Mouse (Mus musculus) ES-E14 (cell line): ENCODE results near the gene Fmo2. TPM values are rescaled to one million over a fixed set of nuclear protein-coding genes. Genes with fewer than 3 reads are reported as not detected.

ENCODE experiments used
- DNase-seq: peaks from one replicate; pipeline ENCODE4 v3.0.0-alpha.2; 2013; ENCODE audit warnings: low read depth, low spot score
- H3K27ac ChIP-seq: 2 replicates; pipeline ENCODE4 v1.5.1; 2012; ENCODE audit warnings: low read depth, mild to moderate bottlenecking, low read length, moderate library complexity, mixed read lengths; ENCODE audit not compliant: poor library complexity, insufficient read depth, severe bottlenecking
- H3K36me3 ChIP-seq: 2 replicates; pipeline ENCODE4 v1.6.1; 2012; ENCODE audit warnings: mild to moderate bottlenecking, low read length, moderate library complexity, mixed read lengths; ENCODE audit not compliant: control insufficient read depth, poor library complexity, insufficient read depth, severe bottlenecking
- H3K4me1 ChIP-seq, 2 experiments: fragments of 150-350 bp in 1 of 2; sonication (generic) in 1 of 2; 2 replicates each; pipeline ENCODE4 v1.6.1; 2012; ENCODE audit warnings: low read length in 2 of 2, mild to moderate bottlenecking in 1 of 2, mixed read lengths in 1 of 2; ENCODE audit not compliant: control insufficient read depth in 2 of 2, insufficient read depth in 2 of 2, poor library complexity in 1 of 2
- H3K4me3 ChIP-seq, 2 experiments: fragments of 150-350 bp in 1 of 2; sonication (generic) in 1 of 2; 2 replicates each; pipeline ENCODE4 v1.5.1; 2012; ENCODE audit warnings: low read length in 2 of 2, low read depth in 1 of 2, mild to moderate bottlenecking in 1 of 2, mixed read lengths in 1 of 2; ENCODE audit not compliant: insufficient read depth in 1 of 2, poor library complexity in 1 of 2, severe bottlenecking in 1 of 2
- H3K9ac ChIP-seq: 2 replicates; pipeline ENCODE4 v1.6.1; 2012; ENCODE audit warnings: low read depth, mild to moderate bottlenecking, low read length, mixed read lengths; ENCODE audit not compliant: poor library complexity, insufficient read depth, severe bottlenecking
- H3K9me3 ChIP-seq: fragments of 150-350 bp; sonication (generic); 2 replicates; pipeline ENCODE4 v1.6.1; 2012; ENCODE audit warnings: low read depth, mild to moderate bottlenecking, low read length; ENCODE audit not compliant: control insufficient read depth, insufficient read depth
- CHD2 ChIP-seq: IDR thresholded peaks from 2 replicates; pipeline ENCODE4 v1.6.1; 2014; ENCODE audit warnings: mild to moderate bottlenecking, low read depth, low read length, inconsistent platforms
- HCFC1 ChIP-seq: IDR thresholded peaks from 2 replicates; pipeline ENCODE4 v1.6.1; 2012; ENCODE audit warnings: low read length, inconsistent platforms, borderline replicate concordance; ENCODE audit not compliant: insufficient read depth
- MAFK ChIP-seq: IDR thresholded peaks from 2 replicates; pipeline ENCODE4 v1.6.1; 2014; ENCODE audit warnings: mild to moderate bottlenecking, low read depth, low read length, inconsistent platforms; ENCODE audit not compliant: insufficient read depth
- ZC3H11A ChIP-seq: IDR thresholded peaks from 2 replicates; pipeline ENCODE4 v1.6.1; 2012; ENCODE audit warnings: low read depth, mild to moderate bottlenecking, inconsistent platforms, low read length, borderline replicate concordance
- ZNF384 ChIP-seq: IDR thresholded peaks from 2 replicates; pipeline ENCODE4 v1.6.1; 2012; ENCODE audit warnings: low read depth, low read length, inconsistent platforms
- in situ Hi-C, 2 experiments: fragments of 600-800 bp; cut with MboI; formaldehyde crosslinking; loops; one replicate each; pipeline ENCODE4 v1.15.1; 2025; ENCODE audit warnings: low sequenced_read_pairs in 2 of 2, inconsistent platforms in 1 of 2; ENCODE audit not compliant: unreplicated experiment in 2 of 2
- total RNA-seq: library from RNA; depleted of rRNA; stranded (reverse); fragments of 300-350 nt; gene quantifications from 2 replicates; pipeline ENCODE4 v1.2.3, GENCODE M21; 2012

Gene Fmo2
- total RNA-seq, 1 experiment, result not detected

- Histone ChIP-seq H3K4me3 (no peak overlapping the region), H3K9ac (no peak overlapping the region), H3K36me3 (no peaks in the 10 kb centered on the region), H3K27ac (no peak overlapping the region), H3K9me3 (no peaks in the 10 kb centered on the region), H3K4me1 (no peaks in the 10 kb centered on the region)
- in situ Hi-C loops, result no loop called here
- no peak for DNase-seq
- TF ChIP-seq CHD2 (no peak), ZNF384 (no peak)
Measured at GRCm38 (mm10) chr1:162938696-162939351, 40.3 kb upstream of the Fmo2 start.

DNA sequence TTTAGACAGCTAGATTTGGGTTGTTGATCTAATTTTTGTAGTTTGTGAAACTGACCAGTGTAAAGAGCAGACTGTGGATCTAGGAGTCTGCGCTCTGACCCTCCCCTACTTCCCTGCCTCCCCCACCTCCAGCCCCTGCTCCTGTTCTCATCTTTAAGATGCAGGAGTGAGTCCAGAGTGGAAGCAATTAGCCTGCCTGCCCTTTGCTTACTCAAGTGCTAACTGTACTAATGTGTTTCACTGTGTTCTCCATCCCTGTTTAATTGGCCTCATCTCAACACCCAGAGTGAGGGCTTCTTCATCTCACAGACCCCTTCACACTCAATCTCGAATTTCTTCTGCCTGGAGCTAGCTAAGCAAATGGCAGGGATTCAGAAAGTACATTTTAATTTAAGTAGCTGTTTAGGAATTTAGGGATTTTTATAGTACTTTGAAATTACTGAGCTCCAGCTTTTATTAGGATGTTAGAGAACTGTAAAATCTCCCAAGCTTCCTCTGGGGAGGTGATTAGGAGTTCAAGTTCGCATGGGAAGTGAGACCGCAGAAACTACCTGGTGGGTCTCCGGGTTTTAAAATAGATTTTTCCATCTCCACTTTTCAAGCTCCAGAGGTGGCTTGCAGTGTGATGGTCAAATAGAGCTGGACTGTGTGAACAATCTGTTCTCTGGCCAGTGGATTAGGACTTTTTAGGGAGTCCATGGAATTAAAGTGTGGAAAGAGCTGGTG lies 39.6 kb upstream of the Fmo2 start:
- DNase-seq, result no peak
- no peaks in the 10 kb centered on the region for H3K36me3 ChIP-seq
- TF ChIP-seq ZC3H11A (no peak), MAFK (no peak), ZNF384 (no peak), CHD2 (no peak)
- H3K4me1 ChIP-seq, result no peaks in the 10 kb centered on the region
- no peak overlapping the region for H3K9ac ChIP-seq
- H3K27ac ChIP-seq, result no peak overlapping the region
- no peak overlapping the region for H3K4me3 ChIP-seq
- no peaks in the 10 kb centered on the region for H3K9me3 ChIP-seq
- in situ Hi-C loops, result no loop called here

GRCm38 (mm10) chr1:162937415-162937814 lies 38.9 kb upstream of the Fmo2 start, which contains the start of gene Fmo6:
Fmo6 (minus strand) TSS chr1:162937515.
- no peak within 1 kb of the TSS for H3K27ac ChIP-seq
- in situ Hi-C loops, result no loop called here

DNA sequence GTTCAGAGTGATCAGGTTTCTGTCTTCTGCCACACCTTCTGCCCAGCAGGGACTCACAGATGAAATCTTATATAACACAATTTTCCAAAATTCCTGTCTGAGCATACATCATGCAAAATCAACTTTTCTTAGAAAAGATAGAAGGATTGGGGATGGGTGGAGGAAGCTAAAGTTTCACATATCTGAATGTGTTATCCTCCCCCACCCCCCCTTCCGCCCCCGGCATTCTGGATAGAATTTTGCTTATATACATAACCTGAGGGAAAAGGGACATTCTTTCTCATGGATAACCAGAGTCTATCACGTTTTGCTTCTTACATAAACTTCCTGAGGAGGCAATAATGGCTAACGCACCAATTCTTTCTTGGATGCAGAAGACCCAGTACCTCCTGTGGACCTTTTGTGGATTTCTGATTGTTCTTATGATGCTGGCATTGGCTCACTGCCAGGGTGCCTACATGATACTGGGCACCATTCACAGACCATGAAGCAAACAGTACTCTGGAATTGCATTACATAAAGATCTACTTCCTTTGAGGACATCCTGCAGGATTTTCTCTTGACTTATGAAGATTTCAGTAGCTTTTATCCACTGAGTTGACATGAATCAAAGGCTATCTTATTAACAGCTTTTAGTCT lies 36.0 kb upstream of the Fmo2 start:
- in situ Hi-C loops, result no loop called here
- H3K4me3 ChIP-seq, result no peak overlapping the region
- no peaks in the 10 kb centered on the region for H3K4me1 ChIP-seq
- TF ChIP-seq MAFK (no peak), ZNF384 (no peak), ZC3H11A (no peak), CHD2 (no peak), HCFC1 (no peak)
- no peaks in the 10 kb centered on the region for H3K36me3 ChIP-seq
- no peaks in the 10 kb centered on the region for H3K9me3 ChIP-seq
- H3K9ac ChIP-seq, result no peak overlapping the region
- H3K27ac ChIP-seq, result no peak overlapping the region
- DNase-seq, result no peak

More at GRCm38 (mm10) chr1:162937415-162937814, 38.9 kb upstream of the Fmo2 start, which contains the start of gene Fmo6:
- no peaks in the 10 kb centered on the region for H3K4me1 ChIP-seq
- no peak within 1 kb of the TSS for H3K9ac ChIP-seq
- no peaks in the 10 kb centered on the region for H3K9me3 ChIP-seq
- DNase-seq, result no peak
- H3K36me3 ChIP-seq, result no peaks in the 10 kb centered on the region
- TF ChIP-seq MAFK (no peak), ZC3H11A (no peak), HCFC1 (no peak), CHD2 (no peak), ZNF384 (no peak)
- no peak within 1 kb of the TSS for H3K4me3 ChIP-seq
